Mouse (Mus musculus) cortical plate, adult 2 months (tissue): Measurements from ENCODE around the gene Gm2897.
"Not testable (repeated sequence)": the region's sequence is repeated elsewhere in the genome, so short reads cannot be mapped to it uniquely, and the experiment has no call there.

Experiments used
- CTCF ChIP-seq: fragments of 200-500 bp; IDR thresholded peaks from 2 replicates; pipeline ENCODE4 v1.5.1; 2011; ENCODE audit warnings: mild to moderate bottlenecking, control low read depth, low read length; ENCODE audit not compliant: insufficient read depth; ENCODE audit errors: extremely low read depth
- POLR2A ChIP-seq: fragments of 200-500 bp; IDR thresholded peaks from 2 replicates; pipeline ENCODE4 v1.6.1; 2011; ENCODE audit warnings: mild to moderate bottlenecking, low read length, control low read depth; ENCODE audit not compliant: insufficient read depth; ENCODE audit errors: extremely low read depth

DNA sequence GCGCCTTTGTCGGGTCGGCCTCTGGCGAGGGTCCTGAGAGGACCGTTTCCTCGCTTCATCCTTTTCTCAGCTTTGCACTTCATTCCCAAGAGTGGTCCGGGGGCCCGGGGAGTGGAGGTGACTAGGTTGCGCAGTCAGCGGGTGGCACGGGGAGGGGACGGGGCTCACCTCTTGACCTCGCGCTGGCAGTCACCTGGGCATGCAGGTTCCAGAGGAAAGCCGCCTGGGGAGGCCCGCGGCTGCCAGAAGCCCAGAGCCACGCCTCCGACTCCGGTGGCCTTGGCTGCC, 372 bp downstream of the Gm2897 start:
- TF ChIP-seq CTCF, POLR2A: not testable (repeated sequence)
